Mouse (Mus musculus): ENCODE results near the gene Pfkm. TPM values are rescaled to one million over a fixed set of nuclear protein-coding genes. Genes with fewer than 3 reads are reported as not detected.

The Pfkm gene
- polyA plus RNA-seq, 1 experiment from 2014 or later: 44.6 TPM

Other genes starting within 250 kb of the Pfkm start
- 29.9 and 35.2 TPM in 2 replicates for gene Hdac7, start 248.1 kb upstream of the Pfkm start, polyA plus RNA-seq (2015; fragmentation: Nextera tagmentation; extraction: Ambion mirVana)
- 6.5 and 7.2 TPM in 2 replicates for gene Vdr, start 182.0 kb upstream of the Pfkm start, polyA plus RNA-seq (2015; fragmentation: Nextera tagmentation; extraction: Ambion mirVana)
- 46.5 and 51.7 TPM in 2 replicates for gene Tmem106c, start 128.4 kb upstream of the Pfkm start, polyA plus RNA-seq (2015; fragmentation: Nextera tagmentation; extraction: Ambion mirVana)
- gene Col2a1, start 87.9 kb upstream of the Pfkm start, polyA plus RNA-seq (2015; fragmentation: Nextera tagmentation; extraction: Ambion mirVana): 18.9 and 27.0 TPM in 2 replicates
- gene Senp1, start 1.2 kb downstream of the Pfkm start, polyA plus RNA-seq (2015; fragmentation: Nextera tagmentation; extraction: Ambion mirVana): 34.0 and 34.3 TPM in 2 replicates
- 46.2 and 47.4 TPM in 2 replicates for gene Asb8, start 73.0 kb downstream of the Pfkm start, polyA plus RNA-seq (2015; fragmentation: Nextera tagmentation; extraction: Ambion mirVana)
- gene Ccdc184, start 74.6 kb downstream of the Pfkm start, polyA plus RNA-seq (2015; fragmentation: Nextera tagmentation; extraction: Ambion mirVana): 0.99 and 1.6 TPM in 2 replicates
- gene Olfr288, start 103.0 kb downstream of the Pfkm start, polyA plus RNA-seq (2015; fragmentation: Nextera tagmentation; extraction: Ambion mirVana): not detected in 2 replicates
- not detected in 2 replicates for gene Gm44579, start 128.4 kb downstream of the Pfkm start, polyA plus RNA-seq (2015; fragmentation: Nextera tagmentation; extraction: Ambion mirVana)
- gene Olfr287, start 128.5 kb downstream of the Pfkm start, polyA plus RNA-seq (2015; fragmentation: Nextera tagmentation; extraction: Ambion mirVana): not detected in 2 replicates
- not detected in 2 replicates for gene Olfr286, start 141.9 kb downstream of the Pfkm start, polyA plus RNA-seq (2015; fragmentation: Nextera tagmentation; extraction: Ambion mirVana)
- not detected in 2 replicates for gene H1fnt, start 164.7 kb downstream of the Pfkm start, polyA plus RNA-seq (2015; fragmentation: Nextera tagmentation; extraction: Ambion mirVana)
- gene Zfp641, start 203.6 kb downstream of the Pfkm start, polyA plus RNA-seq (2015; fragmentation: Nextera tagmentation; extraction: Ambion mirVana): 1.6 and 1.7 TPM in 2 replicates
- gene Olfr285, start 224.8 kb downstream of the Pfkm start, polyA plus RNA-seq (2015; fragmentation: Nextera tagmentation; extraction: Ambion mirVana): not detected in 2 replicates
- not detected in 2 replicates for gene Olfr284, start 248.4 kb downstream of the Pfkm start, polyA plus RNA-seq (2015; fragmentation: Nextera tagmentation; extraction: Ambion mirVana)